In genomic region chr3:150198492-150198891, GRCm38 (mm10) we compare ENCODE assay signal across 18 mouse cellular contexts.
"Had no signal": no experiment of that assay in that cellular context is flagged by ENCODE, and none has a peak within 500 bp of the region (broad histone marks: within the 10 kb centered on the region; RNA-seq: fewer than 3 reads in every experiment).

No protein-coding gene starts in this region.

- H3K9ac ChIP-seq: liver, embryonic 12.5 days; liver, embryonic 14.5 days; lung, embryonic 15.5 days; midbrain, embryonic 12.5 days; midbrain, embryonic 15.5 days; neural tube, embryonic 13.5 days; neural tube, embryonic 15.5 days had no signal

- H3K36me3 ChIP-seq: liver, embryonic 12.5 days; lung, embryonic 15.5 days; midbrain, embryonic 10.5 days; midbrain, embryonic 12.5 days; midbrain, embryonic 15.5 days; neural tube, embryonic 13.5 days; neural tube, embryonic 15.5 days had no signal

- H3K27ac ChIP-seq: liver, embryonic 12.5 days; liver, embryonic 14.5 days; lung, embryonic 15.5 days; midbrain, embryonic 10.5 days; midbrain, embryonic 12.5 days; midbrain, embryonic 15.5 days; neural tube, embryonic 13.5 days; neural tube, embryonic 15.5 days had no signal

- H3K27me3 ChIP-seq: liver, embryonic 12.5 days; lung, embryonic 15.5 days; midbrain, embryonic 12.5 days; midbrain, embryonic 15.5 days; neural tube, embryonic 13.5 days; neural tube, embryonic 15.5 days had no signal

- H3K4me2 ChIP-seq: liver, embryonic 12.5 days; lung, embryonic 15.5 days; midbrain, embryonic 12.5 days; midbrain, embryonic 15.5 days; neural tube, embryonic 13.5 days; neural tube, embryonic 15.5 days had no signal

- ATAC-seq: liver, embryonic 12.5 days; midbrain, embryonic 15.5 days had no signal

- DNase-seq: lung, postnatal 14 days; lung, postnatal 4 days; right cerebral cortex, adult 18-20 months; right cerebral cortex, postnatal 25 days; right cerebral cortex, postnatal 4 days; spleen, adult 18-20 months; thymus, adult 18-20 months; thymus, postnatal 14 days; thymus, postnatal 36 days had no signal

- H3K4me1 ChIP-seq: liver, embryonic 12.5 days; midbrain, embryonic 10.5 days; midbrain, embryonic 12.5 days; midbrain, embryonic 15.5 days; neural tube, embryonic 13.5 days; neural tube, embryonic 15.5 days had no signal

- H3K9me3 ChIP-seq: liver, embryonic 12.5 days; lung, embryonic 15.5 days; midbrain, embryonic 10.5 days; midbrain, embryonic 12.5 days; midbrain, embryonic 15.5 days; neural tube, embryonic 13.5 days; neural tube, embryonic 15.5 days had no signal

- H3K4me3 ChIP-seq: liver, embryonic 12.5 days; lung, embryonic 15.5 days; midbrain, embryonic 10.5 days; midbrain, embryonic 12.5 days; midbrain, embryonic 15.5 days; myocyte; neural tube, embryonic 13.5 days; neural tube, embryonic 15.5 days had no signal
